Mouse (Mus musculus) MEL (cell line): ENCODE results near the gene Duoxa2.

Experiments used
- BHLHE40 ChIP-seq: IDR thresholded peaks from 2 replicates; pipeline ENCODE4 v1.6.1; 2012; ENCODE audit warnings: low read depth, mild to moderate bottlenecking, inconsistent platforms, low read length, improper control_type of control experiment, borderline replicate concordance
- CTCF ChIP-seq, 3 experiments: IDR thresholded peaks in 2 of 3; conservative IDR thresholded peaks in 1 of 3; 2 replicates each; pipeline ENCODE4 v1.5.1; 2011 to 2012; ENCODE audit warnings: low read length in 3 of 3, low read depth in 2 of 3, mild to moderate bottlenecking in 2 of 3, improper control_type of control experiment in 1 of 3, inconsistent platforms in 1 of 3, mixed read lengths in 1 of 3, moderate library complexity in 1 of 3; ENCODE audit not compliant: control insufficient read depth in 1 of 3, insufficient read depth in 1 of 3, poor library complexity in 1 of 3, severe bottlenecking in 1 of 3
- EP300 ChIP-seq, 2 experiments: IDR thresholded peaks; 2 replicates each; pipeline ENCODE4 v1.6.1; 2011; ENCODE audit warnings: improper control_type of control experiment in 2 of 2, low read length in 2 of 2, low read depth in 1 of 2, mild to moderate bottlenecking in 1 of 2
- ETS1 ChIP-seq: IDR thresholded peaks from 2 replicates; pipeline ENCODE4 v1.6.1; 2012; ENCODE audit warnings: low read depth, mild to moderate bottlenecking, inconsistent platforms, low read length, improper control_type of control experiment, moderate library complexity
- HCFC1 ChIP-seq: IDR thresholded peaks from 2 replicates; pipeline ENCODE4 v1.6.1; 2012; ENCODE audit warnings: low read depth, mild to moderate bottlenecking, inconsistent platforms, low read length, improper control_type of control experiment, moderate library complexity
- MAZ ChIP-seq: IDR thresholded peaks from 2 replicates; pipeline ENCODE4 v1.6.1; 2012; ENCODE audit warnings: low read depth, mild to moderate bottlenecking, inconsistent platforms, low read length, improper control_type of control experiment
- POLR2A ChIP-seq, 2 experiments: IDR thresholded peaks; 2 replicates each; pipeline ENCODE4 v1.6.1; 2011 to 2012; ENCODE audit warnings: low read length in 2 of 2, mild to moderate bottlenecking in 2 of 2, control low read depth in 1 of 2, improper control_type of control experiment in 1 of 2, low read depth in 1 of 2, moderate library complexity in 1 of 2; ENCODE audit not compliant: control insufficient read depth in 1 of 2, insufficient read depth in 1 of 2, poor library complexity in 1 of 2
- POLR2AphosphoS2 ChIP-seq: IDR thresholded peaks from 2 replicates; pipeline ENCODE4 v1.6.1; 2011; ENCODE audit warnings: low read length, improper control_type of control experiment
- RCOR1 ChIP-seq: IDR thresholded peaks from 2 replicates; pipeline ENCODE4 v1.6.1; 2012; ENCODE audit warnings: low read depth, mild to moderate bottlenecking, inconsistent platforms, low read length, improper control_type of control experiment
- SIN3A ChIP-seq: IDR thresholded peaks from 2 replicates; pipeline ENCODE4 v1.6.1; 2012; ENCODE audit warnings: low read length, improper control_type of control experiment, inconsistent platforms
- UBTF ChIP-seq: IDR thresholded peaks from 2 replicates; pipeline ENCODE4 v1.6.1; 2012; ENCODE audit warnings: low read depth, mild to moderate bottlenecking, inconsistent platforms, low read length, improper control_type of control experiment, moderate library complexity, borderline replicate concordance; ENCODE audit not compliant: insufficient read depth
- USF2 ChIP-seq, 2 experiments: IDR thresholded peaks; 2 replicates each; pipeline ENCODE4 v1.6.1; 2011 to 2012; ENCODE audit warnings: improper control_type of control experiment in 2 of 2, low read length in 2 of 2, borderline replicate concordance in 1 of 2, inconsistent platforms in 1 of 2, low read depth in 1 of 2, mild to moderate bottlenecking in 1 of 2; ENCODE audit not compliant: insufficient read depth in 1 of 2
- ZNF384 ChIP-seq: IDR thresholded peaks from 2 replicates; pipeline ENCODE4 v1.6.1; 2012; ENCODE audit warnings: low read depth, mild to moderate bottlenecking, inconsistent platforms, low read length, improper control_type of control experiment

DNA sequence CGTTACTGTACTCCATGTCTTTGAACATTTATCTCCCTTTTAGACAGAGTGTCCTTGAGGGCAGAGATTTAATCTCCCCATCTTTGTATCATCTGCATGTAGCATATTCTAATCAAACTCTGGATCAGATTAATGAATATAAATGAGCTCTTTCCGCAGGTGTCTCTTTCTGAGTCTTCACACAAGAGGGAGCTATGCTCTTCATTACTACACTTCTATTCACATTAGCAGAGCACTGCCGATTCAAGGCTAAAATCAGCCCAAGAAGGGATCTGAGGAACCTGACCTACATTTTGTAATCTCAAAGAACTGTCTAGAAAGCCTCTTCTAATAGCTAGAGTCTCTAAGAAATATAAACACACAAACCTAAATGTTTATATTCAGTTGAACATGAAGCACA is 10.9 kb downstream of the Duoxa2 start:
- TF ChIP-seq HCFC1 (no peak), POLR2A (IDR thresholded peaks at IDR 0.05; ENCODE audit: control insufficient read depth in 1 of 2, insufficient read depth in 1 of 2, low read depth in 1 of 2, low read length in 2 of 2, poor library complexity in 1 of 2) (no peak), CTCF (IDR thresholded peaks at IDR 0.05 in 2 of 3, conservative IDR thresholded peaks at IDR 0.05 in 1 of 3; ENCODE audit: control insufficient read depth in 1 of 3, insufficient read depth in 1 of 3, low read depth in 2 of 3, low read length in 3 of 3, poor library complexity in 1 of 3, severe bottlenecking in 1 of 3) (peak in 1 of 3 experiments; percentile 36; a peak in 2 of 6 replicates), MAZ (no peak), ZNF384 (no peak), UBTF (no peak), EP300 (IDR thresholded peaks at IDR 0.05; ENCODE audit: low read depth in 1 of 2, low read length in 2 of 2) (no peak), ETS1 (no peak), USF2 (IDR thresholded peaks at IDR 0.05; ENCODE audit: borderline replicate concordance in 1 of 2, insufficient read depth in 1 of 2, low read depth in 1 of 2, low read length in 2 of 2) (no peak), POLR2AphosphoS2 (no peak), RCOR1 (no peak), BHLHE40 (no peak), SIN3A (no peak)
